Mouse (Mus musculus) urinary bladder, adult 2 months (tissue): ENCODE results near the gene Dzip1l. TPM values are rescaled to one million over a fixed set of nuclear protein-coding genes. Genes with fewer than 3 reads are reported as not detected.
"Not testable (repeated sequence)": the region's sequence is repeated elsewhere in the genome, so short reads cannot be mapped to it uniquely, and the experiment has no call there.

Experiments used
- DNase-seq: peaks from one replicate; pipeline ENCODE4 v3.0.0; 2022; ENCODE audit warnings: low spot score
- polyA plus RNA-seq: library from polyadenylated mRNA; depleted of rRNA; stranded (reverse); fragments of >200 nt; gene quantifications from 2 replicates; pipeline ENCODE4 v1.2.3, GENCODE M21; 2012; rRNA removed

Dzip1l gene
- polyA plus RNA-seq, result 13.8 and 19.7 TPM in 2 replicates

DNA sequence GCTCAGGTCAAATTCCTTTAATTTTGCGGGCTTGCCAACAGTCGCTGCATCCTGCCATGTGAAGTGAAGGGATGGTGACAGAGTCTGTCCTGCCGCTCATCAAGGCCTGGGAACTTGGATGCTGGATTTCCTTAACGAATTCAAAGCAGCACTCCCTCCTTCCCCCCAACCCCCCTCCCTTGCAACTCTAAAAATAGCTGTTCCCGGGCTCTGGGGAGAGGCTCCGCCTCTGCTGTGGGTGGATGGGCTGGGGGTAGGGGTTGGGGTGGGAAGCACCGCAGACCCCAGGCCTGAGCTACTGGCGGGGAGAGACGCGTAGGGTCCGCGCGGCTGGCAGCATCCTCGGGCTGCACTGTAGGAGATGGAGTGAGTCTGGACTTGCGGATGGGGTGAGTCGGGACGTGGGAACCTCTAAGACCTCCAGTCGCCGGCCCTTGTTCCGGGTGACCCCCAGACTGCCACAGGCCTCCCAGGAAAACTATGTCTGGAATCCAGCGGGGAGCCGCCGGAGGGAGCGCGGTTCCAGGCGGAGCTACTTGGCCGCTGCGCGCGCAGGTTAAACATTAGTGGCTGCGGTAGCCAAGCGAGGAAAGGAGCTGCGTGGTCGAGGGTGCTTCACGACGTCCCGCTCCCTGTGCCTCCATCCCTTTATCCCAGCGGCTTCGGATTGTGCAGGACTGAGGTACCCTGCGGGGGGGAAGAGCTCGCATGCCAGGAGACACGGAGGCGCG is at the start of gene Dzip1l:
Dzip1l (plus strand) TSS at position 216 of the 731 bp plus-strand sequence.
- peak; percentile 68 for DNase-seq

DNA sequence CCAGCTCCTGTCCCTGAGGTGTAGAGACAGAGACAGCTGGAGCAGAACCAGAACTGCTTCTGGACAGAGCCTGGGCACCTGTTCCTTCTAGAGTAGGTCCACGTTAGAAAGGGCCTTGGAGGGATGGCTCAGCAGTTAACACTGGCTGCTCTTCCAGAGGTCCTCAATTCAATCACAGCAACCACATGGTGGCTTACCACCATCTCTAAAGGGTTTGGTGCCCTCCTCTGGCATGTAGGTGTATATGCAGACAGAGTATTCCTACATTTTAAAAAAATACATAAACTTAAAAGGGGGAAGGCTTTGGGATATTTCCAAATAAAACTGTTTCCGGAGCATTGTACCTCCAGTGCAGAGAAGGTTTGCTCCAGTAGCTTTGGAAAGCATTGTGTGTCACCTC is 48.6 kb upstream of the Dzip1l start:
- no peak for DNase-seq

DNA sequence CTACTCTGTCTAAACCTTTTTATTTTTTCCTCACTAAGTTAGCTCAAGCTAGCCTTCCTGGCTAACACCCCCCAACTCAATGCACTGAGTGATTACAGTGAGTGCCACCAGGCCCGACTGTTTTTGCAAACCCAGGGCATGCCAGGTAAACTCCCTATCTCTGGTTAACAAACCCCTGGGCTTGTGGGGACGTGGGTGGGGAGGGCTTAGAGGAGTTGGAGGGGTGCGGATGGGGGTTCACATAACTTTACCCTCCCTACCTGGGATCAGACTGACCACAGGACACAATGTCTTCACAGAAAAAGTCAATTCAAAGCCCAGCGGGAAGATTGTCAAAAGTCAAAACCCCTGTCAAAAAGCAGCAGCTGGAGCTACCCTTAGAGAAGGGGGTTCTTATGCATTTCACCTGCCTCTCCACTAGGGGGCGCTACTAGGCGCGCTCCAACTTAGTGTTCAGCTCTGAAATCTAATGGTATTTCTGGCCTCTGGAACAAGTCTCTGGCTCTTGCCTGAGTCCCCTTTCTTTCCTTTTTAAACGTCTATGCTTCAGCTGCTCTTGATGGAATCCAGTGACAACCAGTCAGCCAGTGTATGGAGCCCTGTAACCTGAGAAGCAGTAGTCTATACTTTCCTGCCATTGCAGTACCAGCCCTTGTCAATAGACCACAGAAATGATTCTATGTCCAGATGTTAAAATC is 41.6 kb upstream of the Dzip1l start:
- peak; percentile 55 for DNase-seq

DNA sequence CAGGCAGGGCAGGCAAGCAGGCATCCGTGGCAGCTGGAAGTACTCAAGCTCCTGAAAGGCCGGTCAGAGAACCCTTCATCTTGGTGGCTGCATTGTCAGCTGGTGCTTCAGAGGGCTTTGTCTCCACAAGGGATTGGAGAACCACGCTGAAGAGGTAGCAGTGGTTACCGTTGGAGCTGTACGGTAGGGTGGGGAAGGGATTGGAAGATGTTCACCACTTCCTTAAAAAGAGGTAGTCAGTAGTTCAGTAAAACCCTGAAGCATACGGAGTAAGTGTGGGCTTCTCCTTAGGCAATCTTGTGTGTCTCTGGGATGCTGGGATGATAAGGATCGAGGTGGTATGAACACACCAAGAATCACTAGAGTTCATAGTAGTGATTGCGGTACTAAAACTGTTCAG is 38.2 kb upstream of the Dzip1l start:
- DNase-seq, result no peak

DNA sequence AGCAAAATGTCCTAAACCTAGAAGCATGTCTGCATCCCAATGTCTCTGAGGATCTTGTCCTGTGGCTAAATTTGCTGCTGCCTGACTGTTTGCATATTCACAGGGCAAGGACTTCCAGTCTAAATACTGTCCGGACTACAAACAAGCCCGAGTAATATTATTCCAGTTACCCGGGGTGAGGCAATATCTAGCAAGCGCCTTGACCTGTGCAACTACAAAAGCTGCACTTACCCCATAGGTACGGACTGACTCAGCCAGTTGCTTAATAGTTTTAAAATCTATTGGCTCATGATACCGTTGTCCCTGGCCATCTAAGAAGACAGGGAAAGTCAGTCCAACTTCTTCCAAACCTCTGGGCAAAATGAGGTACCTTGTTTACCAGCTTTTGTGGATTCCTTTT is 30.2 kb upstream of the Dzip1l start:
- not testable (repeated sequence) for DNase-seq

DNA sequence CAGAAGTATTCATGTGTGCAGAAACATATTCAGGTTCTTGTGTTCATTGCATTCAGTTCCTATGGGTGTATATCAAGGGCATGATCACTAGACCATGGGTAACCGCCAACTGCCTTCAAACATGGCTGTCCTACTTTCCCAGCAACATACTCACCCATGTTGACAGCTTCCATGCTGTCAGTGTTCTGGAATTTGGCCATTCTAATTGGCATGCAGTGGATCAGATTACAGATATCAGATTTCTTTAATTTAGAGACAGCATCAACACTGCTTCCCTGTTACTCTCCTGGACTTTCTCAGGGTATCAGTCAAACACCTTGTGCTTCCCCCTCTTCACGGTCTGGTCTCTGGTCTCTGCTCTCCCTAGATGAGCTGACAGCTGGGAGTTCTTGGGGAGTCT is 25.7 kb upstream of the Dzip1l start:
- no peak for DNase-seq

DNA sequence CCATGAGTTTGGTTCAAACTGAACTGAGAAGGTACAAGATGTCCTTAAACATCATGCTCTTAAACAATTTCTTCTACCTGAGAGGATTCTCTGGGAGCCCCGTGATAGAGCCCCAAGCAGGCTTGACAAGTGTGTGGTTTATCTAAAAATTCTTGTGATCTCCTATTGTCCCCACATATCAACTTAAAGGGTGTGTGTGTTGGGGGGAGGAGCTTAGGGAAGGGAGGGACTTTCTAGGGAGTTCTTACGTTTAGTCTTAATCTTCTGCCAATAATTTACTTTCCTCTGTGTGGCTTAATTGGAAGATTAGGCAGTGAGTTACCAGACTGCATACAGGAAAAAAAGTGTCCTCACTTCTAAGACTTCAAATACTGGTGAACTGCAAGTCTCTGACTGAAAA is 17.1 kb upstream of the Dzip1l start, which contains the start of gene A4gnt:
A4gnt (plus strand) TSS at position 301 of the 400 bp plus-strand sequence.
- no peak for DNase-seq

DNA sequence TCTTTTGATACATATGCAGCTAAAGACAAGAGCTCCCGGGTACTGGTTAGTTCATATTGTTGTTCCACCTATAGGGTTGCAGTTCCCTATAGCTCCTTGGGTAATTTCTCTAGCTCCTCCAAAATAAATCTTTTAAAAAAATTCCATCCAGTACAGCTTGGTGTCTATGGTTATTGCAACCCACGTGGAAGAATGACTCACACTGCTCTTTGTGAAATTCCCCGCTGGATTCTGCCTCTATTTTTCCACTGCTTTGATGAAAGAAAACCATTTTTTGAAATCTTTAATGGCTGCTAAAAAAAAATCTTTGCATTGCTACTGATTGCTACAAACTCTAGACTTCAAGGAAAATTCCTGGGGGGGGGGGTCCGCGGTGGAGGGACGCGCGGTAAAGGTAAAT is 9.6 kb upstream of the Dzip1l start:
- DNase-seq, result no peak

DNA sequence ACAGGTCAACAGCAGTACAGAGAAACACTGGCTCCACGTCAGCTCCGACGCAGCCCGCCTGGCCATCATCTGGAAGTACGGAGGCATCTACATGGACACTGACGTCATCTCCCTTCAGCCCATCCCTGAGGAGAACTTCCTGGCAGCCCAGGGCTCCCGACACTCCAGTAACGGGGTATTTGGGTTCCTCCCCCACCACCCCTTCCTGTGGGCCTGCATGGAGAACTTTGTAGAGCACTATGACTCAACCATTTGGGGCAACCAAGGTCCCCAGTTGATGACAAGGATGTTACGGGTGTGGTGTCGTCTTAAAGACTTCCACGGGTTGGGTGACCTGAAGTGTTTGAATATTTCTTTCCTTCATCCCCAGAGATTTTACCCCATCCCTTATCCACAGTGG is 9.1 kb upstream of the Dzip1l start:
- DNase-seq, result no peak

DNA sequence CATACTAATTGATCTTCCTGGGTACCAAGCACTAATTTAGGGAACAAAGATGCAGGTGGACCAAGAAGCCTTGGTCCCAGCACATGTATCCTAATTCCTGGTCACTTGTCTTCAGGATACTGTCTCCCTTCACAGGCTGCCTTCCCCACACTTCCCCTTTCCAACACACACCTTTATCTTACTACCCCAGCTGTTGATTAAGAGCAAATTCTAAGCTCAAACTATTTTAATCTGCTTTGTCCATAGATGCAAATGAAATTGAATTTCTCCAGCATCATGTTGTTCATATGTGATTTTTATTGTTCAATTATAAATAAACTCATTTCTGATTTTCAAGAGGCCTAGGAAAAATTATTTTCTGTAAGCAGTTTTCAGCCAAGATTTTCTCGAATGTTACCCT is 7.3 kb upstream of the Dzip1l start:
- DNase-seq, result no peak

DNA sequence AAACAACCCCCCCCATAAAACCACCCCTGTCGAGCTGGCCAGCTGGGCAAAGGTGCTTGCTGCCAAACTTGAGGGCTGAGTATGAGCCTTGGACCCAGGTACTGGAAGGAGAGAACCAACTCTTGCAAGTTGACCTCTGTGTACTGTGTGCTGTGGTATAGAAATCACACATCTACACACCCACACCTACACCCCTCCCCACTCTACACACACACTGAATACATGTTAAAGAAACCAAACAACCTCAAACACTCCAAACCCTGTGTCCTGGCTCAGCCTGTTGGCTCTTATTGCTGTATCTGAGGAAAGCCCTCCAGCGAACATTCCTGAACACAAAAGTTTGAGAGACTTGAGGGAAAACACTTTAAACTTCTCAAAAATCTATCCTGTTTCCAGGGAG is 6.3 kb upstream of the Dzip1l start:
- DNase-seq, result no peak

DNA sequence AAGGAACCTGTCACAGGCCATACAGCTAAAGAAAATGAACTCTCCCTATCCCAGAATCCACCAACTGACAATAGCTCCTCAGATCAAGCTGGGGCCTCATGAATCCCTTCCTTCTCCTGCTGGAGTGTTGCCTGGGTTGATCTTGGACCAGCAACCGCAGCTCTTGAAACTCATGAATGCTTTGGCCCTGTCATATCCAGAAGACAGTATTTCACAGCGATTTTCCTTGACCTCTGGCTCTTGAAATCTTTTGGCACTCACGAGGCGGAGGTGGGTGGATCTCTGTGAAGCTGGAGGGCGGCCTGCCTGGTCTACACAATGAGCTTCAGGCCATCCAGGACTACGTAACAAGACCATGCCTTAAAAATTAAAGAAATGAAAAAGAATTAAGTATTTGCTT is 5.2 kb upstream of the Dzip1l start:
- no peak for DNase-seq

DNA sequence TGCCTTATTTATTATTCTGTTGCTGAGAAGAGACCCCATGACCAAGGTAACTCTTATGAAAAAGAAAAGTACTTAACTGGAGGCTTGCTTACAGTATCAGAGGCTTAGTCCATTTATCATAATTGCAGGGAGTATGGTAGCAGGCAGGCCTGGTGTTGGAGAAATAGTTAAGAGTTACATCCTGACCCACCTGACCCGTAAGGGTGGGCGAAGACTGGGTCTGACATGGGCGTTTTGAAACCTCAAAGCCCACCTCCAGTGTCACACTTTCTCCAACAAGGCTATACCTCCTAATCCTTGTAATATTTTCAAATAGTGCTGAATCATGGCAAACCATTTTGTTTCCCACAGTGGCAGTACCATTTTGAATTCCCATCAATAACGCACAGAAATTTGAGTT is 715 bp upstream of the Dzip1l start:
- no peak for DNase-seq

DNA sequence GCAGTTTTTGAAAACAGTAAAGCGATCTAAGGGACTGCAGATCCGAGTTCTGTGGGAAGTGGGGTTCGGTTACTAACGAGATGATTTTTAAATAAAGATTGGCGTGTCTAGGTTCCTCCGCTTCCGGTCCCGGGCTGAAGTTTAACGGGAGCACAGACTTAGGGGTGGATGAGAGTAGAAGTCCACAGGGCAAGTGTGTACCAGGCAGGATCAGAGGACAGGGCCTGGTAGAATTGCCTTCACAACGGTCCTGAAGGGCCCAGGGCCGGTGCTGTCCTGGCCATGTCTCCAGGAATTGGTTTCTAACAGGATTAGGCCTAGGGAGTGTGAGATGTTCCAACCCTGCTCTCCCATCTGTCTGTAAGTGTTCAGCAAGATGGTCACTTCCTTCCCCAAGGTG is 775 bp downstream of the Dzip1l start:
- no peak for DNase-seq

DNA sequence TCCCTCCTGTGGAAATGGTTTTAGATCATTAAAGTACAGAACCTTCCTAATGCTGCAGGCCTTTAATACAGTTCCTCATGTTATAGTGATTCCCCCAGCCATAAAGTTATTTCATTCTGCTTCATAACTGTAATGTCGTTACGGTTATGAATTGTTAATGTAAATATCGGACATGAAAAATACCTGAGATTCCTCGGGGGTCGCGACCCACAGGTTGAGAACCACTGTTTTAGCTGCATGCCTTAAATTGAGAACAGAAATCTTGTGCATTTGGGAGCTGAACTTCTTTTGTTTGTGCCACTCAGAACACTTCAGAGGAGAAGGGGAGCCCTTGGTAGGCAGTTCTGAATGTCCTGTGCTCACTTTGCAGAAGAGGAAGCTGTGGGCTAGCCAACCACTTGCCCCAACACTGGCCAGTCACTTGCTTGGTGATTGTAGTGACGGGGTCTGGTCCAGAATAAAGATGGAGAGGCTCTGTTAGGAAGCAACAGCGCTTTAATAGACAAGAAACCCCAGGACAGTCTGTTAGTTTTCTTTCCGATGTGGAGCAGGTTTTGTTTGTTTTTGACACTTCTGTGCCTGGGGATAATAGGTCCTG is 1.3 kb downstream of the Dzip1l start:
- no peak for DNase-seq

DNA sequence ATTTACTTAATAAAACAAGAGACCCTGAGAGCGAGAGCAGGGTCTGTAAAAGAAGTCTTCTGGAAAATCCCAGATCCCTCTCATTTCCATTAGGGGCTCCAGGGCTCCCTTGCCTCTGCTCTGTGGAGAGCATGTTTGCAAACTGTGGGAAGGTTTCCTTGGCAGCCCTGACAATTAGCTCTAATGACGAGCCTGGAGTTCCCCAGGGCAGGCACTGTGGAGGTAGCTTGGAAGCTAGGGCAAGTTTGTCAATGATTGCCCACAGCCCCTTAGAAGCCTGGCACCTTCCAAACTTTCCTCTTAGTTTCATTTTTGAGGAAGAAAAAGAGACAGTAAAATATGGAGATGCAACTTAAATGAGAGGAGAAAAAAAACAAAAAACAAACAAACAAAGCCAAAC is 2.5 kb downstream of the Dzip1l start:
- DNase-seq, result no peak

DNA sequence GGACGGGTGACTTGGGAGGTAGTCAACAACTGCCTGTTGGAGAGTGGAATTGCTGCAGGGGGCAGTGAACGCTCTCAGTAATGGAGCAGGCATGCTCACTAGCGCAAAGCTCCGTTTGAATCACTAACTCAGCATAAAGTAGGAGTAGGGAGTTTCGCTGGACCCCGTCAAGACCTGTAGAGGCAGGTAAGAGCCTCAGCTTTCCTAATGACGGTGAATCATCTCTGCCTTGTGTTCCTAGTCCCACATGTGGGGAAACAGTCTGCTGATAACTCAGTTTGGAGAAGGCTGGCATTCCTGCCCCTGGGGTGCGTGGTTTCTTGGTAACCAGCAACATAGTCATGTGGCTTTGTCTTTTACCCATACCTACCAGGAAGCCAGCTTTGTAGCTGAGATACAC is 3.0 kb downstream of the Dzip1l start:
- peak; percentile 43 for DNase-seq

DNA sequence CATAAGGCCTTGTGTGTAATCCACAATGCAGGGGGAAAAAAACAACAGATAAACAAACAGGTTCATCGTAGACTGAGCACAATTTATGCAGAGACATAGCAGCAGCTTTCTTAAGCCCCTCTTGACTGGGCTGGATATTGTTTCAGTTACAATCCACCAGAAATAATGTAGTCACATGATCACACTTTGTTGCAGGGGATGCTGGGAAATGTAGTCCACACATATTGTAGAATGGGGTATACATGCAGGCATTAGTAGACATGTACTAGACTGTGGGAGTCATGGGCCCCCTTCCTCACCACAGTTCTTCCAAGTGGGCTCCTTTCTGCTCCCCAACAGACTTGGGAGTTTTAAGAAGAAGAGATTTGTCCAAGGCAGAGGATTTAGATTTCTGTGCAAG is 7.5 kb downstream of the Dzip1l start:
- DNase-seq, result no peak

DNA sequence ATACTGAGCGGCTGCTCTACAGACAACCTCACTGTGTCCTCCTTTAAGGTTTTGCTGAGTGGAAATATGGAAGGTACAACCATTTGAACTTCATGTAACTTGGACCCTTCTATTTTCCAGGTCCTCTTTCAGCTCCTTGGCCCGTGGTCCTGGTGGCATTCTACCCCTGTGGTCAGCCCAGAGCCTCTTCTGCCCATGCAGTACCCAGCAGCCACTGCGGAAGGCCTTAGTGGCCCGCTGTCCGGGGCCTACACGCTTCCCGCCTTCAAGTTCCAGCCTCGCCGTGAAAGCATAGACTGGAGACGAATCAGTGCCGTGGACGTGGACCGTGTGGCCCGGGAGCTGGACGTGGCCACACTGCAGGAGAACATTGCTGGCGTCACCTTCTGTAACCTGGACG is 7.9 kb downstream of the Dzip1l start:
- DNase-seq, result no peak

DNA sequence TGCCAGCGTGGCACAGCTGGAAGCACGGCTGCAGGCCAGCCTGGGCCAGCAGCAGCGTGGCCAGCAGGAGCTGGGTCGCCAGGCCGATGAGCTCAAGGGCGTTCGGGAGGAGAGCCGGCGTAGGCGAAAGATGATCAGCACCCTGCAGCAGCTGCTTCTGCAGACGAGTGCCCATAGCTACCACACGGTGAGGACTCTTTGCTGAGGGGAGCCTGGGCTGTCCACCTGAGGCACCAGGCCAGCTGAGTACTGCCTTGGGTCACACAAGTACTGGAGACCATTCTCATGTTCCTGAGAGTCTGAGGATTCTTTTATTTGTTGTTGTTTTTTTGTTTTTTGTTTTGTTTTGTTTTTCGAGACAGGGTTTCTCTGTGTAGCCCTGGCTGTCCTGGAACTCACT is 8.4 kb downstream of the Dzip1l start:
- no peak for DNase-seq

DNA sequence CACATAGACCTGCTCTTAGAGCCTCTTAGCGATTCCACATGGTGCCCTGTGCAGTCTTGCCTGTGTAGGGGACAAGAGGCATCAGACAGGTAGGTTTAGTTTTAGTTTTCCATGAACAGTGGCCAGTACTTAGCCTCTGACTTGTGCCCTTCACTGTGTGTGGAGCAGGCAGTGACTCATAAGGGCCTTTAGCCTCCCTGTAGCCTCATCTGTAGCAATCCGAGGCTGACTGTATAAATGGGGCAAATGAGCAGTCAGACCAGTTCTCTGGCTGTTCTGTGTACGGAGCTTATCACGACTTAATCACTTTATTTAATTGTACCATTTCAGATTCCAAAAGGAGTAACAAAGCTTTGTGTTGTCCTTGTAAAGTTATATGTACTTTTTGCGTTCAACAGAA is 10.7 kb downstream of the Dzip1l start:
- DNase-seq, result no peak

DNA sequence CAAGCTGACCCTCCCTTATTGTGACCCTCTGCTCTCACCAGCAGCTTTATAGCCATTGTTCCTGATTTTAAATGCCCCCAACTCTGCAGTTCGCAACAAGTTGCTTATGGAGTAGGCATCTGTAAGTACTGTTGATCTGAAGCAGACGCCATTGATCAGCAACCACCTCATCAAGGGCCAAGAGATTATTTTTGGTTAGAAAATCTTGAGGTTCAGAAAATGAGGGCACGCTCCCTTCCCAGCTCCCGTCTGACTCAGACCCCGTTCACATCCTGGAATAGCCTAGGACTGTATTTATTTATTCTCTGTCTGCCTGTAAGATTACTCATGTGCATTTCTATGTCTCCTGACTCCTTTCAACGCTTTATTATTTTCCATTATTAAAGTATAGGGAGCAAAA is 16.1 kb downstream of the Dzip1l start:
- DNase-seq, result no peak

DNA sequence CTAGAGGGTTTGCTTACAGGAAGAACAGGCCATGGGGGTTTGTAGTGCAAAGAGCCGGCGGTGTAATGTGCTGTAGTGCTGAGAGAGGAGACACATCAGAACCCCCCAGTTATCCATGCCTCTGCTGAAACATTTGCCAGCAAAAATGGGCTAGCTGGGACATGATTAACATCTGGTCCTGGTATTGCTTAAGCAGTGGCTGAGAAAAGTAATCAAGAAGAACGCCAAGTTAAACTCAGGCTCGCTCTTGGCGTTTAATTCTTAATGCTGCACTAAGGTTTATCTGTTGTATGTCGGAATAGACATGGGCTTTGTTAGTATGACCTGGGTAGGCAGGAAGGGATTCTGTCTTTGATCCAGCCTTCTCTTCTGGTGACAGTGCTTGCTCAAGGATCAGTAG is 16.8 kb downstream of the Dzip1l start:
- no peak for DNase-seq
